Mouse (Mus musculus) embryonic fibroblast, embryonic 13.5 days (primary cell): ENCODE measurements at regions not wholly inside any gene's neighbourhood (a gene's known extent, or its start where the extent isn't known, plus 50 kb on each side); places are given as distances from the start of the nearest gene placed in this dataset.

Source experiments
- CTCF ChIP-seq: IDR thresholded peaks from 2 replicates; pipeline ENCODE4 v1.5.1; 2011; ENCODE audit warnings: mild to moderate bottlenecking, control low read depth, low read length, moderate library complexity, borderline replicate concordance; ENCODE audit not compliant: insufficient read depth
- POLR2A ChIP-seq: IDR thresholded peaks from 2 replicates; pipeline ENCODE4 v1.6.1; 2011; ENCODE audit warnings: low read depth, mild to moderate bottlenecking, control low read depth, low read length, moderate library complexity

DNA sequence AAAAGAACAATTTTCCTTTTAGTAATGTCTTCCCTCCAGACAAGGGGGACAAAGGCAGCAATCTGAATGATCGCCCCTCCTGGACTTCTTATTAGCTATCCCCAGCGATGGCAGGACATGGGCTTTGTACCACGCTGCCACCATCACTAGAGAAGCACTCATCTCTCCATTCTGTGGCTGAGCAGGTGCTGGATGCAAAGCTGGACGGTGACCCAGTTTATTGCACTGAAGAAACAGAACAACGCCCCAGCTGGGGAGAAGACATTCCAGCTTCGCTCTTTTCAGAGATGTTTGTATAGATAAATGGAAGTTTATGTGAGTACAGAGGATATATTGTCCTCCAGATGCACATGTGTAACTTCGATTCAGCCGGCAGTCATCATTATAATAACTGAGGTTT lies 575.5 kb downstream of the Psat1 start:
- TF ChIP-seq CTCF (no peak), POLR2A (no peak)
